Mouse (Mus musculus): ENCODE results near the gene Cntnap4. TPM values are rescaled to one million over a fixed set of nuclear protein-coding genes. Genes with fewer than 3 reads are reported as not detected.
"Not testable (repeated sequence)": the region's sequence is repeated elsewhere in the genome, so short reads cannot be mapped to it uniquely, and the experiment has no call there.

Gene Cntnap4
- polyA plus RNA-seq, 1 experiment = not detected

GRCm38 (mm10) chr8:112841057-112841456, 271.2 kb downstream of the Cntnap4 start:
- Histone ChIP-seq H3K9me3 (peaks cover 16% of the 10 kb centered on the region; the same call in 1 of the 2 replicates), H3K4me1 (no peaks in the 10 kb centered on the region), H3K27me3 (replicated peaks) (no peaks in the 10 kb centered on the region), H3K36me3 (replicated peaks; ENCODE audit: low read length) (no peaks in the 10 kb centered on the region), H3K4me3 (replicated peaks) (no peak overlapping the region)
- TF ChIP-seq FLI1 (IDR thresholded peaks at IDR 0.05; ENCODE audit: low read length) (no peak), GATA1 (IDR thresholded peaks at IDR 0.05; ENCODE audit: borderline replicate concordance, low read length) (no peak)

- not testable (repeated sequence) for H3K4me1 ChIP-seq; H3K27me3 ChIP-seq (replicated peaks); H3K36me3 ChIP-seq (replicated peaks; ENCODE audit: low read length); H3K4me3 ChIP-seq (replicated peaks)
- peaks cover 24% of the 10 kb centered on the region for H3K9me3 ChIP-seq
These were observed 279.7 kb downstream of the Cntnap4 start for GRCm38 (mm10) chr8:112849541-112849940.

GRCm38 (mm10) chr8:112906458-112907112, 336.7 kb downstream of the Cntnap4 start:
- TF ChIP-seq FLI1 (IDR thresholded peaks at IDR 0.05; ENCODE audit: low read length) = no peak
- TF ChIP-seq GATA1 (IDR thresholded peaks at IDR 0.05; ENCODE audit: borderline replicate concordance, low read length) = no peak
- H3K4me3 ChIP-seq (replicated peaks) = no peak overlapping the region
- no peaks in the 10 kb centered on the region for H3K36me3 ChIP-seq (replicated peaks; ENCODE audit: low read length)
- H3K9me3 ChIP-seq = peaks cover 11% of the 10 kb centered on the region; the same call in 1 of the 2 replicates
- no peaks in the 10 kb centered on the region for H3K27me3 ChIP-seq (replicated peaks)
- H3K4me1 ChIP-seq = no peaks in the 10 kb centered on the region

- TF ChIP-seq GATA1 (IDR thresholded peaks at IDR 0.05; ENCODE audit: borderline replicate concordance, low read length) (no peak), FLI1 (IDR thresholded peaks at IDR 0.05; ENCODE audit: low read length) (no peak)
These were observed 339.7 kb downstream of the Cntnap4 start for GRCm38 (mm10) chr8:112909527-112909926.

GRCm38 (mm10) chr8:112911422-112911821, 341.6 kb downstream of the Cntnap4 start:
- no peaks in the 10 kb centered on the region for H3K27me3 ChIP-seq (replicated peaks)
- H3K4me1 ChIP-seq = no peaks in the 10 kb centered on the region
- TF ChIP-seq FLI1 (IDR thresholded peaks at IDR 0.05; ENCODE audit: low read length) = no peak
- no peak for TF ChIP-seq GATA1 (IDR thresholded peaks at IDR 0.05; ENCODE audit: borderline replicate concordance, low read length)

More at GRCm38 (mm10) chr8:112909527-112909926, 339.7 kb downstream of the Cntnap4 start:
- Histone ChIP-seq H3K9me3 (peaks cover 11% of the 10 kb centered on the region; the same call in 1 of the 2 replicates), H3K27me3 (replicated peaks) (no peaks in the 10 kb centered on the region), H3K36me3 (replicated peaks; ENCODE audit: low read length) (no peaks in the 10 kb centered on the region), H3K4me3 (replicated peaks) (no peak overlapping the region), H3K4me1 (no peaks in the 10 kb centered on the region)

GRCm38 (mm10) chr8:112922151-112922550, 352.3 kb downstream of the Cntnap4 start:
- TF ChIP-seq GATA1 (IDR thresholded peaks at IDR 0.05; ENCODE audit: borderline replicate concordance, low read length) = no peak
- no peak for TF ChIP-seq FLI1 (IDR thresholded peaks at IDR 0.05; ENCODE audit: low read length)
- no peaks in the 10 kb centered on the region for H3K4me1 ChIP-seq

More at GRCm38 (mm10) chr8:112911422-112911821, 341.6 kb downstream of the Cntnap4 start:
- Histone ChIP-seq H3K4me3 (replicated peaks) (no peak overlapping the region), H3K9me3 (peaks cover 10% of the 10 kb centered on the region; the same call in 1 of the 2 replicates), H3K36me3 (replicated peaks; ENCODE audit: low read length) (no peaks in the 10 kb centered on the region)

GRCm38 (mm10) chr8:112922789-112923188, 352.9 kb downstream of the Cntnap4 start:
- Histone ChIP-seq H3K36me3 (replicated peaks; ENCODE audit: low read length) (no peaks in the 10 kb centered on the region), H3K27me3 (replicated peaks) (no peaks in the 10 kb centered on the region)
- TF ChIP-seq GATA1 (IDR thresholded peaks at IDR 0.05; ENCODE audit: borderline replicate concordance, low read length) (no peak), FLI1 (IDR thresholded peaks at IDR 0.05; ENCODE audit: low read length) (no peak)

More at GRCm38 (mm10) chr8:112922151-112922550, 352.3 kb downstream of the Cntnap4 start:
- Histone ChIP-seq H3K36me3 (replicated peaks; ENCODE audit: low read length) (no peaks in the 10 kb centered on the region), H3K27me3 (replicated peaks) (no peaks in the 10 kb centered on the region), H3K4me3 (replicated peaks) (no peak overlapping the region), H3K9me3 (peaks cover 9% of the 10 kb centered on the region; the same call in 1 of the 2 replicates)

More at GRCm38 (mm10) chr8:112922789-112923188, 352.9 kb downstream of the Cntnap4 start:
- Histone ChIP-seq H3K9me3 (peaks cover 9% of the 10 kb centered on the region; the same call in 1 of the 2 replicates), H3K4me1 (no peaks in the 10 kb centered on the region), H3K4me3 (replicated peaks) (no peak overlapping the region)

Measured in megakaryocyte, embryonic 14.5 days (primary cell).